Mouse (Mus musculus) CH12.LX (cell line): ENCODE measurements at regions not wholly inside any gene's neighbourhood (a gene's known extent, or its start where the extent isn't known, plus 50 kb on each side); places are given as distances from the start of the nearest gene placed in this dataset.
A peak's percentile ranks its signal among the peaks of the same experiment; 100 is the strongest.

Experiments
- DNase-seq: peaks from one replicate; pipeline ENCODE4 v3.0.0-alpha.2; 2013; ENCODE audit errors: extremely low read depth
- H3K27ac ChIP-seq: 2 replicates; pipeline ENCODE4 v1.5.1; 2012; ENCODE audit warnings: low read depth, mild to moderate bottlenecking, control low read depth, moderate library complexity; ENCODE audit not compliant: insufficient read depth
- H3K27me3 ChIP-seq: replicated peaks from 2 replicates; pipeline ENCODE3; 2012; ENCODE audit warnings: inconsistent platforms
- H3K36me3 ChIP-seq, 2 experiments: replicated peaks in 1 of 2; 2 replicates each; pipeline versions ENCODE3 to v1.6.1; 2012; ENCODE audit warnings: inconsistent platforms in 1 of 2, low read length in 1 of 2, mild to moderate bottlenecking in 1 of 2, mixed read lengths in 1 of 2, moderate library complexity in 1 of 2; ENCODE audit not compliant: control insufficient read depth in 1 of 2, insufficient read depth in 1 of 2
- H3K4me1 ChIP-seq, 2 experiments: 2 replicates each; pipeline ENCODE4 v1.6.1; 2012; ENCODE audit warnings: inconsistent platforms in 1 of 2, moderate library complexity in 1 of 2; ENCODE audit not compliant: insufficient read depth in 2 of 2, control insufficient read depth in 1 of 2
- H3K4me2 ChIP-seq: 2 replicates; pipeline ENCODE4 v1.6.1; 2012; ENCODE audit warnings: low read depth, mild to moderate bottlenecking, control low read depth; ENCODE audit not compliant: poor library complexity, insufficient read depth, severe bottlenecking
- H3K4me3 ChIP-seq, 3 experiments: fragments of 150-350 bp in 1 of 3; sonication (generic) in 1 of 3; replicated peaks in 1 of 3; 2 replicates each; pipeline versions ENCODE3 to v1.5.1; 2011 to 2012; ENCODE audit warnings: low read depth in 2 of 3, low read length in 2 of 3, mild to moderate bottlenecking in 2 of 3, moderate library complexity in 2 of 3, control low read depth in 1 of 3, improper control_type of control experiment in 1 of 3, inconsistent platforms in 1 of 3, mixed read lengths in 1 of 3; ENCODE audit not compliant: poor library complexity in 1 of 3
- H3K79me2 ChIP-seq: replicated peaks from 2 replicates; pipeline ENCODE4 v1.6.1; 2012; ENCODE audit warnings: mild to moderate bottlenecking, moderate library complexity; ENCODE audit not compliant: control insufficient read depth, poor library complexity, insufficient read depth, severe bottlenecking; ENCODE audit errors: extremely low read depth
- H3K9ac ChIP-seq: 2 replicates; pipeline ENCODE4 v1.6.1; 2012; ENCODE audit warnings: low read depth, mild to moderate bottlenecking, control low read depth, moderate library complexity; ENCODE audit not compliant: insufficient read depth
- H3K9me3 ChIP-seq: replicated peaks from 2 replicates; pipeline ENCODE3; 2012; ENCODE audit warnings: low read length, inconsistent platforms, mixed read lengths
- BHLHE40 ChIP-seq: IDR thresholded peaks from 2 replicates; pipeline ENCODE4 v1.6.1; 2011; ENCODE audit warnings: mild to moderate bottlenecking, low read depth, low read length, improper control_type of control experiment
- CHD2 ChIP-seq: IDR thresholded peaks from 2 replicates; pipeline ENCODE4 v1.6.1; 2011; ENCODE audit warnings: low read length, improper control_type of control experiment
- E2F4 ChIP-seq: IDR thresholded peaks from 2 replicates; pipeline ENCODE4 v1.6.1; 2011; ENCODE audit warnings: low read depth, low read length, improper control_type of control experiment; ENCODE audit not compliant: insufficient replicate concordance
- ELF1 ChIP-seq: IDR thresholded peaks from 2 replicates; pipeline ENCODE4 v1.6.1; 2014; ENCODE audit warnings: low read depth, mild to moderate bottlenecking, inconsistent platforms, low read length, improper control_type of control experiment
- JUN ChIP-seq: IDR thresholded peaks from 2 replicates; pipeline ENCODE4 v1.6.1; 2011; ENCODE audit warnings: low read depth, mild to moderate bottlenecking, low read length, improper control_type of control experiment, moderate library complexity; ENCODE audit not compliant: insufficient read depth
- KAT2A ChIP-seq: IDR thresholded peaks from 2 replicates; pipeline ENCODE4 v1.6.1; 2012; ENCODE audit warnings: low read length, improper control_type of control experiment, inconsistent platforms; ENCODE audit not compliant: insufficient replicate concordance
- MAFK ChIP-seq: IDR thresholded peaks from 2 replicates; pipeline ENCODE4 v1.6.1; 2011; ENCODE audit warnings: low read length, improper control_type of control experiment; ENCODE audit not compliant: insufficient replicate concordance
- MYC ChIP-seq: IDR thresholded peaks from 2 replicates; pipeline ENCODE4 v1.6.1; 2011; ENCODE audit warnings: low read depth, mild to moderate bottlenecking, improper control_type of control experiment, low read length
- NRF1 ChIP-seq: IDR thresholded peaks from 2 replicates; pipeline ENCODE4 v1.6.1; 2014; ENCODE audit warnings: low read depth, mild to moderate bottlenecking, inconsistent platforms, low read length, improper control_type of control experiment, moderate library complexity
- POLR2A ChIP-seq: IDR thresholded peaks from 2 replicates; pipeline ENCODE4 v1.6.1; 2011; ENCODE audit warnings: low read depth, mild to moderate bottlenecking, improper control_type of control experiment, low read length
- POLR2AphosphoS2 ChIP-seq: IDR thresholded peaks from 2 replicates; pipeline ENCODE4 v1.6.1; 2011; ENCODE audit warnings: low read depth, low read length, improper control_type of control experiment
- RCOR1 ChIP-seq: conservative IDR thresholded peaks from 2 replicates; pipeline ENCODE4 v1.6.1; 2012; ENCODE audit warnings: low read depth, mild to moderate bottlenecking, inconsistent platforms, low read length, improper control_type of control experiment
- SIN3A ChIP-seq: IDR thresholded peaks from 2 replicates; pipeline ENCODE4 v1.6.1; 2012; ENCODE audit warnings: low read length, improper control_type of control experiment, inconsistent platforms
- UBTF ChIP-seq: IDR thresholded peaks from 2 replicates; pipeline ENCODE4 v1.6.1; 2012; ENCODE audit warnings: low read depth, mild to moderate bottlenecking, inconsistent platforms, low read length, improper control_type of control experiment, moderate library complexity
- USF1 ChIP-seq: IDR thresholded peaks from 2 replicates; pipeline ENCODE4 v1.6.1; 2014; ENCODE audit warnings: low read depth, mild to moderate bottlenecking, inconsistent platforms, low read length, improper control_type of control experiment
- dilution Hi-C: fragments of 300-500 bp; cut with MboI; formaldehyde crosslinking; loops from 2 replicates; pipeline ENCODE4 v1.14.3; 2020; ENCODE audit warnings: low sequenced_read_pairs; ENCODE audit not compliant: extremely low pct_unique_long_range_greater_than_20kb, extremely low pct_ligation_motif_present
- in situ Hi-C: fragments of 300-500 bp; cut with MboI; formaldehyde crosslinking; loops from 3 replicates; pipeline ENCODE4 v1.14.3; 2019; ENCODE audit warnings: low sequenced_read_pairs, low pct_ligation_motif_present, low pct_unique_long_range_greater_than_20kb, mixed read lengths

- H3K27me3 ChIP-seq = no peaks in the 10 kb centered on the region
- H3K27ac ChIP-seq = no peak overlapping the region
- H3K4me2 ChIP-seq = peak overlapping the region; percentile 29
- TF ChIP-seq RCOR1 = no peak
- no peak for TF ChIP-seq USF1
- no peak for TF ChIP-seq SIN3A
- no peak for TF ChIP-seq MYC
- no peak for TF ChIP-seq NRF1
- TF ChIP-seq BHLHE40 = no peak
- no peak for TF ChIP-seq UBTF
- no peak for TF ChIP-seq CHD2
- TF ChIP-seq JUN = no peak
- no peak for TF ChIP-seq MAFK
- TF ChIP-seq KAT2A = no peak
- no peak for TF ChIP-seq POLR2A
- TF ChIP-seq POLR2AphosphoS2 = no peak
- TF ChIP-seq, all 38 proteins: peak for 0
- dilution Hi-C loops (no loop called here), in situ Hi-C loops (no loop called here)
- Histone ChIP-seq H3K9ac (no peak overlapping the region), H3K36me3 (no peaks in the 10 kb centered on the region), H3K4me3 (no peak overlapping the region), H3K9me3 (no peaks in the 10 kb centered on the region), H3K4me1 (peaks cover 0 to 3% of the 10 kb centered on the region in 2 experiments; a peak in 2 of 4 replicates), H3K79me2 (no peaks in the 10 kb centered on the region)
- DNase-seq = no peak
Observed at GRCm38 (mm10) chr14:46060622-46061381, 318.4 kb upstream of the Gm15217 start.

GRCm38 (mm10) chr14:46067102-46067801 lies 312.0 kb upstream of the Gm15217 start:
- in situ Hi-C loops (no loop called here), dilution Hi-C loops (no loop called here)
- no peaks in the 10 kb centered on the region for H3K9me3 ChIP-seq
- H3K9ac ChIP-seq = no peak overlapping the region
- H3K4me1 ChIP-seq = no peaks in the 10 kb centered on the region
- H3K36me3 ChIP-seq = no peaks in the 10 kb centered on the region
- no peak overlapping the region for H3K4me2 ChIP-seq
- no peaks in the 10 kb centered on the region for H3K79me2 ChIP-seq
- no peak for DNase-seq
- no peak overlapping the region for H3K4me3 ChIP-seq
- no peaks in the 10 kb centered on the region for H3K27me3 ChIP-seq
- TF ChIP-seq E2F4 = no peak
- no peak for TF ChIP-seq UBTF
- no peak for TF ChIP-seq ELF1
- H3K27ac ChIP-seq = no peak overlapping the region
